12 mouse cellular contexts compared by ENCODE assay signal in the genomic region with DNA sequence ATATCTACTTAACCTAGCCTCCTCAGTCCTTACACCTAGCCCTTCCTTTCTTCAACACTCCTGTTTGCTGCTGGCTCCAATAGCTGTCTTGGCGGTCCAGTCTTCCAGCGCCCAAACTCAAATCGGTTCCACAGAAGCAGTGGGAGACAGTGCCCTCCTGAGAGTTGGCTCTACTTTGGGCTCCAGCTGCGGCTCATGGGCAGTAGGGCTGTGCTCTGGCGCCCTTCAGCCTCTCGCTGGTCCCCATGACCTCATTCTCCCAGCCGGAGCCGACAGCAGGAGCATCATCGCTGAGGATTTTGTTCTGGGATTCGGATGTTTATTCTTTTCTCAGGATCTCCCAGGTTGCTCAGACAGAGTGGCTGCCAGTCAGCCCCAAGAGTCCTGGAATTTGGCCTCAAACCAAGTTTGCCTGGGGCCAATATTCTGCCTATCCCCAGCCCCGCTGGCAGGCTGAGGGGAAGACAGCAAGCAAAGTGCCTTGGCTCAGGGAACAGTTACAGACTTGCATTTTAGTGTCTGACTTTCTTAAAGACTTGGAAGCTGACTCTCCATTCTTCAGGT.
DNase-seq lines count a peak whose midpoint lies in the region; ATAC-seq lines count a peak whose summit lies in the region.
"Had no signal": no experiment of that assay in that cellular context is flagged by ENCODE, and none has a peak within 500 bp of the region (broad histone marks: within the 10 kb centered on the region; RNA-seq: fewer than 3 reads in every experiment).

No protein-coding gene starts in this region.

- no peaks in the 10 kb centered on the region; the same call in 1 of the 2 replicates for H3K27me3 ChIP-seq in forebrain, embryonic 14.5 days (replicated peaks; ENCODE audit: control insufficient read depth, insufficient read depth, low read length)
- H3K27me3 ChIP-seq in forebrain, embryonic 12.5 days = peaks cover 36% of the 10 kb centered on the region
- H3K27me3 ChIP-seq: liver, embryonic 15.5 days had no signal

- peaks cover 9% of the 10 kb centered on the region for H3K4me1 ChIP-seq in forebrain, embryonic 14.5 days (ENCODE audit: control insufficient read depth, insufficient read depth, low read length)
- H3K4me1 ChIP-seq in forebrain, embryonic 12.5 days = peaks cover 11% of the 10 kb centered on the region
- H3K4me1 ChIP-seq: liver, embryonic 15.5 days had no signal

- peak; percentile 71 for DNase-seq in forebrain, embryonic 14.5 days (ENCODE audit: low spot score)
- DNase-seq in layer of hippocampus, postnatal 10 days (ENCODE audit: low spot score in 2 of 2) = peak; percentile 22 to 34
- no peak for DNase-seq in layer of hippocampus, postnatal 25 days (ENCODE audit: extremely low spot score in 1 of 2, low spot score in 1 of 2)
- peak; percentile 86 for DNase-seq in Muller cell, postnatal 12 days (ENCODE audit: inconsistent ontology term)
- DNase-seq in cerebellum, postnatal 36 days = peak; percentile 41 to 44
- no peak for DNase-seq in testis, postnatal 14 days (ENCODE audit: low spot score)
- DNase-seq in left cerebral cortex, adult 8-10 months (ENCODE audit: low spot score in 2 of 2) = no peak
- DNase-seq: kidney, adult 11 months; right cerebral cortex, postnatal 14 days had no signal

- no peaks in the 10 kb centered on the region for H3K36me3 ChIP-seq in forebrain, embryonic 14.5 days (ENCODE audit: control insufficient read depth, insufficient read depth, low read length)
- H3K36me3 ChIP-seq in forebrain, embryonic 12.5 days (replicated peaks) = no peaks in the 10 kb centered on the region
- H3K36me3 ChIP-seq: liver, embryonic 15.5 days had no signal

- no peak overlapping the region for H3K4me3 ChIP-seq in forebrain, embryonic 14.5 days (ENCODE audit: low read depth, low read length)
- no peak overlapping the region for H3K4me3 ChIP-seq in forebrain, embryonic 12.5 days (replicated peaks)
- H3K4me3 ChIP-seq: liver, embryonic 15.5 days had no signal

- no peak overlapping the region for H3K27ac ChIP-seq in forebrain, embryonic 14.5 days (ENCODE audit: low read depth, low read length)
- no peak overlapping the region for H3K27ac ChIP-seq in forebrain, embryonic 12.5 days
- H3K27ac ChIP-seq: liver, embryonic 15.5 days had no signal

- no peak overlapping the region for H3K9ac ChIP-seq in forebrain, embryonic 14.5 days (ENCODE audit: low read length)
- no peak overlapping the region for H3K9ac ChIP-seq in forebrain, embryonic 12.5 days
- H3K9ac ChIP-seq: liver, embryonic 15.5 days had no signal

- no peaks in the 10 kb centered on the region for H3K9me3 ChIP-seq in forebrain, embryonic 14.5 days (replicated peaks; ENCODE audit: control insufficient read depth, low read length)
- H3K9me3 ChIP-seq in forebrain, embryonic 12.5 days = no peaks in the 10 kb centered on the region
- H3K9me3 ChIP-seq: liver, embryonic 15.5 days had no signal

- H3K4me2 ChIP-seq in forebrain, embryonic 14.5 days (ENCODE audit: low read length) = 0 out of 2 replicates have a peak overlapping the region, but pooled peaks have one; percentile 9
- H3K4me2 ChIP-seq in forebrain, embryonic 12.5 days = no peak overlapping the region
- H3K4me2 ChIP-seq: liver, embryonic 15.5 days had no signal

- ATAC-seq in forebrain, embryonic 14.5 days = peak; percentile 73; the same call in 1 of the 2 replicates
- ATAC-seq in forebrain, embryonic 12.5 days (ENCODE audit: low FRiP score) = no peak
- ATAC-seq: CD4-positive, CD25-positive, alpha-beta regulatory T cell, adult 4 months had no signal

- 38% methylated on average over 11 of the region's 11 CpGs for WGBS in forebrain, embryonic 14.5 days
- WGBS in forebrain, embryonic 12.5 days = 60% methylated on average over 11 of the region's 11 CpGs

Comparison
In these comparisons a context has a peak if more than half of its experiments do, and no peak if none do; other contexts are left out.
1. DNase-seq: peak in forebrain, embryonic 14.5 days (single experiment), layer of hippocampus, postnatal 10 days (2 of 2), Muller cell, postnatal 12 days (single experiment) and cerebellum, postnatal 36 days (2 of 2); none in layer of hippocampus, postnatal 25 days (0 of 2), testis, postnatal 14 days (single experiment) and left cerebral cortex, adult 8-10 months (0 of 2).